Mouse (Mus musculus) ZHBTc4 (cell line): Measurements from ENCODE around the gene Ube2g2.

Experiments used
- DNase-seq: peaks from one replicate; pipeline ENCODE4 v3.0.0-alpha.2; 2011; ENCODE audit warnings: low read depth, low spot score

Ube2g2 gene

DNA sequence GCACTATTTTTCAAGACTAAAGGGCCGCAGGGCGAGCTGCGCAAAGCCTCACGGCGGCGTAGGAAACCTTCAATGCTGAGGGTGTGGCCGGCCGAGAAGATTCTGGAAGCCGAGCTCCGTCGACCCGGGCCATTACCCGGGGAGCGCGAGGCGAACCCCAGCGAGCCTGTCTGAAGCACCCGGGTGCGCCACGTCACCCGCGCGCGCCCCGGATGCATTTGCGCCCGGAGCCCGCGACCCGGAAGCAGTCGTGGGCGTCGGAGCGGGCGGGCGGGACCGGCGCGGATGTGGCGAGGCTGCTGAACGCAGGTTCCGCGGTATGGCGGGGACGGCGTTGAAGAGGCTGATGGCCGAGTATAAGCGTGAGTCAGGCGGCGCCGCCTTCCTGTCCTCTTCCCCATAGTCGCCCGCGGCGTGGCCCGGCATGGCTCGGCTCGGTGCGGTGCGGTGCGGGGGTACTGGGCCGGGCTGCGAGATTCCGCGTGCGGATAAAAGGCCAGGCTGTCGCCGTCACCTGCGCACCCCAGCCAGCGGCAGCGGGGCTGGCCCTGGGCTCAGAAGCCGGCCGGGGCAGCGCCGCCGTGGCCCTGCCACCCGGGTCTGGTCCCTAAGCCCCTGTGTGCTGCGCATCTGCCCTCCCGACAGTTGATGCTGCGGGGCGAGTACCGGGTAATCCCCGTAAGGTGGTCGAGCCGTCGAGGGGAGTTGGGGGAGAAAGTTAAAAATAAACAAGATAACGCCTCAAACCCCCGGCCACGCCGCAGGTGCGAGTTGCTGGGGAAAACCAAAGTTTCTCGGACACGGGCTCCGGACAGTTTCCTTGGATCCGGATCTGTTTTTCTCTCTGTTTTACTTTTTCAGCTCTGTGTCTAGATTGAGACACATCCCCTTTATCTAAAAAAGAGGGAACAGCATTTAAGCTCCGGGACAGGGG lies at the start of gene Ube2g2:
Ube2g2 (plus strand) TSS at position 221 of the 934 bp plus-strand sequence.
- DNase-seq: peak; percentile 95

DNA sequence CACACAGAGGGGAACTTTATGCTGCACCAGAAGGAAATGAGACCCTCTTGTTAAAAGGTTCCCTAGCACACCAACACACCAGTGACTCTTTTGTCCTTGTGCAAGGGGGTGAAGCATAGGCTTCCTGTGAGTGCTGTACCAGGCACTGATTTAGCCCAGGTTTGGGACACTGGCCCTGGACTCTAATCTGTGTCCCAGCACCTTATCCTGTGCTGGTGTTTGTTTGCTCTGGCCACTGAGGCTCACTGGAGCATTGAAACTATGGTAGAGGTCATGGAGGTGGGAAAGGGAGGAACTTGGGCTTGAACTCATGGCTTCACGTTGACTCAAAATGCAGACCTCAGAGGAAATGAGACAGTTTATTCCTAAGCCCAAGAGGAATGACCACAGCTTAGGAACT lies 48.9 kb upstream of the Ube2g2 start:
- DNase-seq: no peak

DNA sequence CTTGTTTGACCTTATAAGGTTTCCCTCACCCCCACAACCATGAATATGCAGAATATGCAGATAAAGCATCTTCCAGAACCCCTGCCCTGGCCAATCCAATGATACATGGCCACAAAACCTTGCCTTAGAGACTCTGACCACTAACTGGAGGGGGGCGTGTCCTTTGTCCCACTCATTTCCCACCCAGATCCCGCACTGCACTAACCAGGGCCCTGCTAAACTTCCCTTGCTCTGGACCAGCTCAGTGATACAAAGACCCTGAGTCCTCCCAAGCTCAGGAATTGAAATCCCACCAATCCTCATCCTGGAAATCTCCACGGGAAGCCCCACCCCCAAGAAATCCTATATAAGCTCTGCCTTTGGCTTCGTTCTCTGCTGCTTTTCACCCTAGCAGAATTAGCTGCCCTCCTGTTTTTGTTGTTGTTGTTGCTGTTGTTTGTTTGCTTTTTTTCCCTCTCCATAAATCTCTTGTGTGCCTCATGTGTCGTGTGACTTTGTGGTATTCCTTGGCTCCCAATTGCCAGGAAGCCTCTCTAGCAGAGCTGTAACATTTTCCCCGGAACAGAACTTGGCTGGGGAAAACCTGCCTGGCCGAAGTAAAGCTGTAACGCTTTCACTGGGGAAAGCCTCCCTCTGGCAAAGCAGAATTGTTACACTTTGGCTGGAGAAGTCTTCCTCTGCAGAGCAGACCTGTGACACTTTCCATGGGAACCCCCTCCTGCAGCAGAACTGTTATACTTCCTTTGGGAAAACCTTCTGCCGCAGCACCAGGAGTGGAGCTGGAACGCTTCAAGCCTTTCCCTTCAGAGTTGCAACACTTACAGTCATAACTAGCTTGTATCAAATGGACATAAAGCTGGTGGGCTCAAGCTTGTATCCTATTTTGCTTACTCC lies 41.8 kb upstream of the Ube2g2 start:
- DNase-seq: peak; percentile 53

DNA sequence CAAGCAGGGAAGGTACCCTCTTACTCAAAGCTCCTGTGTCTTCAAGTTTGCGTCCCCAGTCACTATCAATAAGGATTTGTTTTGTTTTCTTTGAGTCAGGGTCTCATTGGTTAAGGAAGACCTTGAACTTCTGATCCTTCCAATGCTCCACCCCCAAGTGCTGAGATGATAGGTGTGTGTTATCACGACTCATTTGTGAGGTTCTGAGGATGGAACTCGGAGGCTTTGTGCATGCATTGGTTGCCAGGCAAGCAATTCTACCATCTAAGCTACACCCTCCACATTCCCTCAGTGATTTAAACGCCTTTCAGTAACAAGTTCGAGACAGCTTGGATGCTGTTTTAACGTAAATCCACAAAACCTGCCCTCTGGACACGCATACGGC lies 41.1 kb upstream of the Ube2g2 start:
- no peak for DNase-seq

DNA sequence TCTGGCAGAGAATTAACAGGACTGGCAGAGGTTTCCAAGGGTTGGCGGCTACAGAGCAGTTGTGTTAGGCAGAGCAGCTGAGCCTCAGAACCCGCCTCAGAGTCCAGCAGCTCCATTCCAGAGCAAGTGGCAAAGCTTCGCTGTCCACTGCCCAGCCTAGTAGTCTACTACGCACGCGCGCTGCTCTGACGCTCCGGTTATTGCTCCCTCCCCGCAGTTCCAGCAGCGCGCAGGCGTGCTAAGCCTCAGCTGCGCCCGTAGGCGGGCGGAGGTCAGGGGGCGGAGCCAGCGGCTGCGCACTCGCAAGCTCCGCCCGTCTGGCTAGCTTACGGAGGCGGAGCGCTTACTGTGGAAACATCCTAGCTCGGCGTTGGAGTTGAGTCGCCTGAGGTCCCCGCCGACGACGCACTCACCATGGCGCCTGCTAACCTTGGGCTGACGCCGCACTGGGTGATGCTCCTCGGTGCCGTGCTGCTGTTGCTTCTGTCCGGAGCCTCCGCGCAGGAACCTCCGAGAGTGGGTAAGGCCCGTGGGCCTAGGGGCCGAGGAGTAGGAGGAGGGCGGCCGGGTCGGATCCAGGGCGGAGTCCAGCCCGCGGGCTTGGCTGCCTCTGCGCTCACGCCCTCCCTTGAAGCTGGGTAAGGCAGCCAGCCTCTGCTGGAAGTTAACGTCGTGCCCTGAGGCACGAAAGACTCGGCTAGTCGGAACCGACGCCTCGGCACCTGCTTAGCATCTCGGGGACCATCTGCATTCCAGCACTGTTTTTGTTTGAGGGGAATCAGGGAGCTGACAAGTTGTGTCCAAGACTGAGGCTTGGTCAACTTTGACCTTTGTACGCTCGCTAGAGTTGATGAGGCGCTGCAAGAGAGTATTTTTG lies 40.4 kb upstream of the Ube2g2 start, which contains the start of gene Pttg1ip:
Pttg1ip (plus strand) TSS at position 313 of the 877 bp plus-strand sequence.
- peak; percentile 99 for DNase-seq

DNA sequence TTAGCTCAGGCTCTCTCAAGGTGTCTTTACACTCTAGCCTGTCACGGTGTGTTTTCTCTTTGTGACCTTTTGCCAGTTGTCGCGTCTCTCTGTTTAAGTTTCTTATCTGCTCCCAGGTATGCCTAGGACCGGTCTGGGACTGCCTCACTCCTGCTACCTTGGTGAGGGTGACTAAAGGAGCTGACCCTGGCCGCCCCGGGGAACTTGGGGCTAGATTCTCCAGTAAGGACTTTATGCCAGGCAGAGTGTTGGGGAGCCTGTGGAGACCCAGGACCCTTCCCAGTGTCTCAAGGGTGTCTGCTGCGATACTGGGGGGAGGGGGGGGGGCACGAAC lies 39.8 kb upstream of the Ube2g2 start:
- no peak for DNase-seq

DNA sequence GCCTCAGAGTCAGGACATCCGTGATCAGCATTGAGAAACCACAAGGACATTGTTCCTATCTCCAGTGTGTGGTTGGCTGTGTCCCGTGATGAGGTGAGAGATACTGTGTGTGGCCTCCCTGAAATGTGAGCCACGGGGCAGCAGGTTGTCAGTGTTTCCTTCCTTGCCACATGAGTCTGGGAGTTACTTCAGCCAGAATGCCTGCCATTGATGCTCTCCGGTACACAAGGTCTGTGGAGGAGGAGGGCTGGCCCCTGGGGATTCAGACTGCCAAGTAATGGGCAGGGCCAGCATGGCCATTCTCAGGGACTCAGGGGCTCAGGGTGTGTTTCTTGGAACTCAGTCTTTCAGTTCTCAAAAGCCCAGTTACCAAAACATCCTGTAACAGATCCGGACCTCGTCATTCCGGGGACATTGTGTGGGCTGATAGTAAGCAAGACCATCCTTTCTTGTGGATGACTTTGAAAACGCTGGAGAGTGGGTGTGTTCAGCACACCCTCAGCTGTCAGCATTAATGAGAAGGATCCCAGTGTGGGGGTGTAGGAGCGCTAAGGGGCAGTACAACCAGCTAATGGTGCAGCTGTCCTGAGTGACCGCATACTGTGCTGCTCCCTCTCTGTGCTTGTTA lies 38.2 kb upstream of the Ube2g2 start:
- no peak for DNase-seq

DNA sequence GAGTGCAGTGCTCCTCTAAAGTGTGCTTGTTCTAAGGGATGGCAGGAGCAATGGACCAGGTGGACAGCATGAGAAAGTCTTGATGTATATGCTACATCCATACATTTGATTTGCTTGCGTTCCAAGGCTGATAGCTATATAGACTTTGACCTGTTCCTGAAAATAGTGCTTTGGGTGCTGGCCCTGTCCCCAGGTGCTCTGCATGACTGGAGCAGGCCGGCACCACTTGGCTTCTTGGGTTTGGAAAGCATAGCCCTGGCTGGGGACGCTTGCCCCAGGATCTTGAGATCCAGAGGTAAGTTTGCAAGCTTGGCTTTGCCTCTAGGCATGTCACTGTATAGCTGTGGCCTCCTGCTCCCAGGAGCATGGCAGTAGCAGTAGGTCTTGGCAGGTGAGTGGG lies 35.4 kb upstream of the Ube2g2 start:
- no peak for DNase-seq

DNA sequence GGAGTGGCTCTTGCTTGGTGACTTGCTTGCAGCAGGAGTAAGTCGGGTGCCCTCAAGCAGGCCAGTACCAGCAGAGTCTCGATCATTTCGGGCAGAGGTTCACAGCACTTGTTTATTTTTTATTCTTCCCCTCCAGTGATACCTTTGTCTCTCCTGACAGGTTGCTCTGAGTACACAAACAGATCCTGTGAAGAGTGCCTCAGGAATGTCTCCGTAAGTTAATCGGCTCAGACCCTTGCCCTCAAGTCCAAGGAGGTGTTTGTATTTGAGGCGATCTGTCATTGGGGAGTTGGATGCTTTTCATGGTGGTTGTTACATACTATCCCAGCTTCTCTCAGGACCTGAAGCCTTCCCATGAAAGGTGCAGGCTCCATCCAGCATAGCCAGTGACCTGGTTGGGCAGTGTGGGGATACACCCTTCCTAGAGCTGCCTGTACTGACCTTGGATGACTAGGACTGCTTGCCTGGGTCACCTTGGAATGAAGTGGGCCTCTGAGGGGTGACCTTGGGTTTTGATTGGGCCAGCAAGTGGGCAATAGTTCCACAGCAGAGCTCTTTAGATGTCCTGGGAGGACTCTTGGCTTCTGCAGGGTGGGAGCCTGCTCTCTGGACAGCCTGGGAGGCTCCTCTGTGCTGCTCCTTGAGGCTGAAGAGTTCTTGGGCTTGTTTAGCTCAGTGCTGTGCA lies 34.8 kb upstream of the Ube2g2 start:
- DNase-seq: no peak

DNA sequence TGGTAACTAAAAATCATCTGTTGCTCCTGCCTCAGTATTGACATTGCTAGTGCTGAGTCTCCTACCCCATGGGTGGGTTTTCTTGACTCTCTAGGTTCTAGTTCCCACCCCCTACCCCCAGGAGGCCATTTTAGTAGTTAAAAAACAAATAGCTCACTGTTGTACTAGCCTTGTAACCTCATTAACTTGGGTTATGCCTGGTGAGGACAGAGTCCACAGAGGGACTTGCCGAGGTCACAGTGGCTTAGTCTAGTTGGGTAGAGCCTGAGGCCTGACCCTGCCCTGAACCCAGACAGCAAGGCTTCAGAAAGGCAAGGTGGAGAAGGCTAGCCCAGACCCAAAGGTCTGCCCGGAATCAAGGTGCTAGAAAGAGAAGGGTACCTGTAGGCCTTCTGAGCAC lies 34.0 kb upstream of the Ube2g2 start:
- no peak for DNase-seq

DNA sequence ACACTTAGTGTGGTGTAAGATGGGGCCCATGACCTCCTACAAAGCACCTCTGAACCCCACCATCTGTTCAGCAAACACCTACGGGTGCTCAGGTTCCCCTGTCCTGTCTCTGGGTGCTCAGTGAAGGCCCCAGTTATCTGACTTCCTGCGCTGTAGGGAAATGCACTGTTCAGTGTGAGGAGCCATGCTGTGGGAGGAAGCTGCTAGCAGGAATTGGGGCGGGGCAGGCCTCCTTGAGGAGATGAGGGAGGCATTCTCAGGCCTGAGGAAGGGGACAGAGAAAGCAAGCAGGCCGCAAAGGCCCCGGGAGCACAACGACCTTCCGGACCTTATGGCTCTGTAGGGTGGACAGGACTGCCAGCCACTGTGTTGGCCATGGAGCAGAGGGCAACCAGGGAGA lies 33.0 kb upstream of the Ube2g2 start:
- peak; percentile 52 for DNase-seq

DNA sequence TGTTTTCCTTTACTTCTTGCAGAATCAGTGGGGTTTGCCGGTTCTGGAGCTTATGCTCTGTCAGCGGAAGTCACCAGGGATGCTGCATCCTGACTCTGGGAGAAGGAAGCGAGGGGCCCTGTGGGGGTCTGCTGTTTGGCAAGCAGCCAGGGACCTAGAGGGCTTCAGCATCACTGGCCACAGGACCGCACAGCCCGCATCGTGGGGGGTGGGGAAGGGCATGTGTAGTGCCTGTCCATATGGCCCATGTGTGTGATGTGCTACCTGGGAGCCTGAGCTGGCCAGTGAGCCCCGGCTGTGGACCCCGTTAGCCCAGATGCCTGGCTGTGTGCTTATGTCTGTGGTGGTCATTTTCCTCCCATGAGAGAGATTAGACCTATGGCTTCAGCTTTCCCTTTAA lies 32.3 kb upstream of the Ube2g2 start:
- DNase-seq: no peak

DNA sequence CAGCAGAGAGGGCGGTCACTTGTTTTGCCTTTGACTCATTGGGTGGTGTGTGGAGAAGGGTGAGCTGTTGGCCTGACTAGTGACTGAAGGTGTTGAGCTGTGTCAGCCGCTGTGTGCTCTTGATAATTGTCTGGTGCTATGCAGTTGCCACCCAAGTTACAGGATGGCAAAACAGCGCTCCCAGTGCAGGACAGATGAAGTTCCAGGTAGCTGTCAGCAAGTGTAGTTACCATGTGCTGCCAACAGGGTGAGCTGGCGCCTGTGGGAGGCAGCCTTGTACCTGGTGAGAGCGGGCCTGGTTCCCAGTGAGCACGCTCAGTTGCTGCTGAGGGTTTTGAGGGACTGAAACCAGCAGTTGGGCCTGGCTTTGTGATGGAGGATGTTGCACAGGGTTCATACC lies 31.3 kb upstream of the Ube2g2 start:
- peak; percentile 95 for DNase-seq

DNA sequence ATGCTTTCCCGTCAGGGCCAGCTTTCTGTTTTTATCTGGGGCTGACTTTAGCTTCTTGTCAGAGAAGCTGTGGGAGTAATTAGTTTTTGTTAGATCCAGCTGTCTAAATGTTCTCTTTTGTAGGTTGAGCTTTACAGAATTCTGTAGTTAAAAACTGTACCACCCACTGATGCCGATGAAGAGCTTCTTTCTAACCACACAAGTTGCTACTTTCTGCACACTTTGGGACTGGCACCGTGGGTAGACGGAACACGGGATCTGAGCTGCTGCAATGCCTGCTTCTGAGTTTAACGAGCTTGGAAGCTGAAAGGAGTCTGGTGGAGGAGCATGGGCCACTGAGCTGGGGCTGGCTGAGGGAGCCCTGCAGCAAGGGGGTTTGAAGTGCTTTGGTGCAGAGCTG lies 30.5 kb upstream of the Ube2g2 start:
- DNase-seq: no peak

DNA sequence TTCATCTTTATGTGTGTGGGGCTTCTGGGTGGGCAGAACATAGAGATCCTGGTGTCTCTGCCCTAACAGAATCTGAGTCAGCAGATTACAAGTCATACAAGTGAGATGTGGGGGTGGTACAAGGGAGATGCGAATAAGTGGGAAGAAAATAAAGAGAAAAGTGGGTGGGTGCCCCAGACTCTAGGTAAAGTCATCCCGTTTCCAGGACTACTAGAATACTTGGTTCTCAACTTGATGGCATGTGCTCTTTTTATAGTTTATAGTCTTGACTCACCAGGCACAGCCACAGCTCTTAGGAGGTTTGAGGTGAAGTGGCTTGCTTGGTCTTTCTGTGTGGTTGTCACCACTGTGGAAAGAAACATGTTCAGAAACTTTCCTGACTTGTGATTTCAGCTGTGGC lies 26.0 kb upstream of the Ube2g2 start:
- DNase-seq: no peak

DNA sequence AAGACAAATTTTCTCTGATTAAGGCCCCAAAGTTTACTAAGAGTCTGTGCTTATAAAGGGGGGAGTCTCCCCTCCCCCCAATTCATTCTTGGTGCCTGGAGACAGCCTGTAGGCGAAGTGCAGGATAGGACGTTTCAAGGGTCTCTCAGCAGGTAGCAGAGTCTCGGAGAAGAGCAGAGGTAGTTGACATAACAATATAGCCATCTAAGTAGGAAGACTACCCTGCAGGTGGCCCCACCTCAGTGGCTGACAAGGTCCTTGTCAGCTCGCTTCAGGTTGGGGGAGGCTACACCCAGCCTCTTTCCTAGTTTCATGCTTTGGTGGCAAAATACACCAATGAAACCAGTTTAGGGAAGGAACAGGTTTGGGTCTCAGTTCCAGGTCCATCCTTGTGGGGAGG lies 19.1 kb upstream of the Ube2g2 start:
- DNase-seq: peak; percentile 85

DNA sequence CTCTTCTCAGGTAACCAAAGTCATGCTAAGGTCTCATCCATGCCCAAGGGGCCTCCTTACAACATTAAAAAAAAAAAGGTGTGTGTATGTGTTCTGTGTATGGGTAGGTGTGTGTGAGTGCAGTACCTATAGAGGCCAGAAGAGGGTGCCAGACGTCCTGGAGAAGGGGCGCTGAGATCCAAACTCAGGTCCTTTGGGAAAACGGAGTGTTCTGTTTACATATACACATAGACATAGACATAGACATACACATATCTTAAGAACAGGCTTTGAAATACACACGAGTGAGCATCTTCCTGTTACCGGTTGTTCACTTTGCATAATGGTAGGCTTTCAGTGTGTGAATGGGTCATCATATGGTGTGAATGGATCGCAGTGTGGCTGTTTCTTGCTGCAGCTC lies 18.0 kb upstream of the Ube2g2 start:
- DNase-seq: peak; percentile 84

DNA sequence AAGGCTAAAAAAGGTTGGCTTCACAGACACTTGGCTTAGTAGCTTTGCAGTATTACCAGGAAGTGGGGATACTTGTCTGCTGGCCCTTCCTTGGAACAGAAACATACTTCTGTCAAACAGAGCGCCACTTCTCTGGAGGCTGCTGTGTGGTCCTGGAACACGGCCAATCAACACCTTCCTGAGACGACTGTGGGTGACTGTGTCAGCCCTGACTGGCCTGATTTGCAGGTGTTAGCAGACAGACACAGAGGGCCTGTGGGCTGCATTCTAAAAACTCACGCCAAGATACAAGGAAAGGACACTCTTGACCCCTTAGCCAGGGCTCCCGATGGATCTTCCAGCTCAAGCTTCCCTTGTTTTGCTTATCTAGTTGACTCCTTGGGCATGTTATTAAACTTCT lies 17.1 kb upstream of the Ube2g2 start:
- DNase-seq: no peak

DNA sequence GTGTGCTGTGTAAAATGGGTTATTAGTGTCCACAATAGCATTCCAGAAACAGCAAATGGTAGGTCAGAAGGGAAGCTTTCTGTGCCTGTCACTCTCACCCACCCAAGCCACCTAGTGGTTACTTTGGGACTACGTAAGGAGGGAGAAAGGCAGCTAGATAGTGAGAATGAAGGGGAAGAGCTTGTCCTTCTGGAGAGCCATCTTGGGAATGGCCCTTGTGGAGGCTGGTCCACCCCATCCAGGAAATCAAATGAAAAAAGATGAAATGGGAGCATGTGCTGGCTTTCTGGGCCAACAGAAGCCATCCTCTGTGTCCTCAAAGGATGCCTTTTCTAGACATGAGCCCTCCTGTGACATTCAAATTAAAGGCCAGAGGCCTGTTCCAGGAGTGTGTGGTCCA lies 16.7 kb upstream of the Ube2g2 start:
- DNase-seq: peak; percentile 87
